Comparison of ENCODE assay signal across 8 mouse cellular contexts in genomic region chr11:3408997-3409732, GRCm38 (mm10). TPM values are rescaled to one million over a fixed set of nuclear protein-coding genes. Genes with fewer than 3 reads are reported as not detected.
DNase-seq lines count a peak whose midpoint lies in the region; ATAC-seq lines count a peak whose summit lies in the region.

TSS of gene Limk2 (minus strand) at chr11:3409189.

- H3K9me3 ChIP-seq in hindbrain, embryonic 12.5 days (replicated peaks), result no peaks in the 10 kb centered on the region

- H3K9ac ChIP-seq in hindbrain, embryonic 12.5 days, result peak within 1 kb of the TSS; percentile 65

- DNase-seq in Muller cell, postnatal 12 days (ENCODE audit: inconsistent ontology term), result peak; percentile 96
- DNase-seq in cerebellum, adult 9-11 months, result peak; percentile 92
- DNase-seq in frontal cortex, postnatal 10 days (ENCODE audit: low spot score in 2 of 2), result peak; percentile 63 to 83
- peak; percentile 78 to 88 for DNase-seq in layer of hippocampus, postnatal 14 days (ENCODE audit: low spot score in 2 of 2)
- DNase-seq in lung, postnatal 14 days, result peak; percentile 95
- DNase-seq in retina, adult 2 months (ENCODE audit: low read depth, low spot score), result peak; percentile 83
- DNase-seq in thymus, postnatal 36 days, result peak; percentile 97 to 98

- peak within 1 kb of the TSS; percentile 64 for H3K4me2 ChIP-seq in hindbrain, embryonic 12.5 days (replicated peaks)

- ATAC-seq in hindbrain, embryonic 12.5 days (ENCODE audit: low FRiP score), result peak; percentile 90

- H3K4me1 ChIP-seq in hindbrain, embryonic 12.5 days, result peaks cover 17% of the 10 kb centered on the region

- 3% methylated on average over 45 of the region's 45 CpGs for WGBS in hindbrain, embryonic 12.5 days

- H3K36me3 ChIP-seq in hindbrain, embryonic 12.5 days, result peaks cover 4% of the 10 kb centered on the region; the same call in 1 of the 2 replicates

- peak within 1 kb of the TSS; percentile 55 for H3K4me3 ChIP-seq in hindbrain, embryonic 12.5 days

- H3K27ac ChIP-seq in hindbrain, embryonic 12.5 days, result peak within 1 kb of the TSS; percentile 48; the same call in 1 of the 2 replicates

- no peaks in the 10 kb centered on the region for H3K27me3 ChIP-seq in hindbrain, embryonic 12.5 days

RNA-seq across cellular contexts. Expression of gene Limk2, which starts in this region (rescaled TPM):
- polyA plus RNA-seq in hindbrain, embryonic 12.5 days (2016; fragmentation: Nextera tagmentation; extraction: Ambion mirVana), result 114 and 116 TPM in 2 replicates
- 100 to 1,000 TPM in 1 of 2 experiments, 10 to 100 TPM in 1; 98.7 to 113 TPM for total RNA-seq in layer of hippocampus, postnatal 14 days (2021)

Comparison
In these comparisons a context has a peak if more than half of its experiments do, and no peak if none do; other contexts are left out.
1. Peak in every context shown above with its lines: DNase-seq, ATAC-seq, H3K4me3 ChIP-seq and H3K27ac ChIP-seq.